Mouse (Mus musculus): ENCODE data around the gene Brca2.
"Not testable (repeated sequence)": the region's sequence is repeated elsewhere in the genome, so short reads cannot be mapped to it uniquely, and the experiment has no call there.

The Brca2 gene

GRCm38 (mm10) chr5:150521937-150522866, at the start of gene Brca2:
Gene Brca2 (plus strand): TSS chr5:150522630.
- DNase-seq (ENCODE audit: low spot score), result peak; percentile 89

- DNase-seq (ENCODE audit: low spot score), result no peak
These were observed 45.1 kb upstream of the Brca2 start for GRCm38 (mm10) chr5:150477364-150477763.

GRCm38 (mm10) chr5:150478612-150479011, 43.8 kb upstream of the Brca2 start:
- DNase-seq (ENCODE audit: low spot score), result no peak

GRCm38 (mm10) chr5:150485198-150485597, 37.2 kb upstream of the Brca2 start:
- peak; percentile 74 for DNase-seq (ENCODE audit: low spot score)

GRCm38 (mm10) chr5:150490285-150490684, 32.1 kb upstream of the Brca2 start:
- DNase-seq (ENCODE audit: low spot score), result no peak

GRCm38 (mm10) chr5:150490821-150491220, 31.6 kb upstream of the Brca2 start:
- no peak for DNase-seq (ENCODE audit: low spot score)

GRCm38 (mm10) chr5:150491573-150492173, 30.8 kb upstream of the Brca2 start:
- not testable (repeated sequence) for DNase-seq (ENCODE audit: low spot score)

- peak; percentile 58 for DNase-seq (ENCODE audit: low spot score)
These were observed 26.6 kb upstream of the Brca2 start for GRCm38 (mm10) chr5:150495792-150496191.

GRCm38 (mm10) chr5:150510451-150511225, 11.8 kb upstream of the Brca2 start:
- no peak for DNase-seq (ENCODE audit: low spot score)

GRCm38 (mm10) chr5:150513264-150513663, 9.2 kb upstream of the Brca2 start:
- DNase-seq (ENCODE audit: low spot score), result no peak

GRCm38 (mm10) chr5:150514027-150514426, 8.4 kb upstream of the Brca2 start:
- DNase-seq (ENCODE audit: low spot score), result no peak

GRCm38 (mm10) chr5:150518064-150518463, 4.4 kb upstream of the Brca2 start, which contains the start of gene Zar1l:
Gene Zar1l (minus strand): TSS chr5:150518164.
- DNase-seq (ENCODE audit: low spot score), result no peak

- DNase-seq (ENCODE audit: low spot score), result peak; percentile 14
These were observed 2.9 kb upstream of the Brca2 start for GRCm38 (mm10) chr5:150519551-150519950.

- DNase-seq (ENCODE audit: low spot score), result no peak
These were observed 421 bp downstream of the Brca2 start for GRCm38 (mm10) chr5:150522867-150523234.

GRCm38 (mm10) chr5:150525239-150525638, 2.8 kb downstream of the Brca2 start:
- no peak for DNase-seq (ENCODE audit: low spot score)

- no peak for DNase-seq (ENCODE audit: low spot score)
These were observed 18.9 kb downstream of the Brca2 start for GRCm38 (mm10) chr5:150541302-150541701.

GRCm38 (mm10) chr5:150543184-150543583, 20.8 kb downstream of the Brca2 start:
- no peak for DNase-seq (ENCODE audit: low spot score)

GRCm38 (mm10) chr5:150551637-150552036, 29.2 kb downstream of the Brca2 start:
- DNase-seq (ENCODE audit: low spot score), result no peak

- no peak for DNase-seq (ENCODE audit: low spot score)
These were observed 37.2 kb downstream of the Brca2 start for GRCm38 (mm10) chr5:150559519-150560103.

- no peak for DNase-seq (ENCODE audit: low spot score)
These were observed 38.4 kb downstream of the Brca2 start for GRCm38 (mm10) chr5:150560851-150561250.

- no peak for DNase-seq (ENCODE audit: low spot score)
These were observed 38.9 kb downstream of the Brca2 start for GRCm38 (mm10) chr5:150561376-150561775.

GRCm38 (mm10) chr5:150561783-150562182, 39.4 kb downstream of the Brca2 start:
- DNase-seq (ENCODE audit: low spot score), result no peak
